Mouse (Mus musculus): ENCODE results near the gene Entr1. TPM values are rescaled to one million over a fixed set of nuclear protein-coding genes. Genes with fewer than 3 reads are reported as not detected.

The Entr1 gene
- polyA plus RNA-seq, 1 experiment = 388 TPM

DNA sequence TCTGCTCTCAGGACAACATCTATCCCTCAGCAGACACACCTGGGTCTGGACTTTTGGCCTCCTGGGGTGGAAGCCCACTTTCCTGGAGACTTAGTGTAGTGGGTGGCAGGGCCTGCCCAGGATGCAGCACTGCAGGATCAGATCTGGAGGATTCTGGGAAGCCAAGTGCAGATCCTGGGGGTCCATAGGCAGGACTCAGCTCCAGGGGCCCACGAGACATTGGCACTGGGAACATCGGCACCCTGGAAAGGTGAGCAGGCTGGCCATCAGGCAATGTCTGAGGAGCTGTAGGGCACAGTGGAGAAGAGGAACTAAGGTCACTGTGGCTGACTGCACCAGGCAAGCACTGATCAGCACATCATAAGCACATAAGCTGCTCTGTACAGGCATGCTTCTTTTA is 32.9 kb upstream of the Entr1 start:
- Histone ChIP-seq H3K4me3 (ENCODE audit: control insufficient read depth, low read depth, low read length) (no peak overlapping the region), H3K27me3 (ENCODE audit: control insufficient read depth, insufficient read depth, low read length) (no peaks in the 10 kb centered on the region), H3K4me1 (ENCODE audit: control insufficient read depth, insufficient read depth, low read length) (no peaks in the 10 kb centered on the region), H3K36me3 (ENCODE audit: control insufficient read depth, insufficient read depth, low read length) (peaks cover 11% of the 10 kb centered on the region), H3K27ac (ENCODE audit: control insufficient read depth, insufficient read depth, low read depth, low read length) (no peak overlapping the region)
- TF ChIP-seq POLR2A (IDR thresholded peaks at IDR 0.05; ENCODE audit: control insufficient read depth, low read depth, low read length) = no peak
- no peak for TF ChIP-seq CTCF (IDR thresholded peaks at IDR 0.05; ENCODE audit: control insufficient read depth, insufficient read depth, insufficient replicate concordance, low read depth, low read length)

DNA sequence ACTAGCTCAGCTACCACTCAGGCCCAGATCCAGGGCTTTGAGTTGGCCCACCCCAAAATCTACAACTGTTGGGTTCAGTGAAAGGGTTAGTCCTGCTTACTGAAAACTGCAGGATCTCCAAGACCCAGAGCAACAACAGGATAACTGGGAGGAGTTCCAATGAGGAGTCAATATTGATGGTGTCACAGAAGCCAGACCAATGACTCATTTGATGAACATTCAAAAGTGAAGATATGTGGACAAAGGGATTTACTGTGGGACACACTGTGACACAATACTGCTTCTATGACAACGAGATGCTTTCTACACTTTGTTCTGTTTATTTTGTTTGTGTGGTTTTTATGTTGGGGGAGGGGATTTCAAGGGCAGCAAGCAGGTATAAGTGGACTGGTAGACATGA is 29.0 kb upstream of the Entr1 start:
- H3K27me3 ChIP-seq (ENCODE audit: control insufficient read depth, insufficient read depth, low read length) = no peaks in the 10 kb centered on the region
- TF ChIP-seq CTCF (IDR thresholded peaks at IDR 0.05; ENCODE audit: control insufficient read depth, insufficient read depth, insufficient replicate concordance, low read depth, low read length) (no peak), POLR2A (IDR thresholded peaks at IDR 0.05; ENCODE audit: control insufficient read depth, low read depth, low read length) (no peak)
- no peak overlapping the region for H3K27ac ChIP-seq (ENCODE audit: control insufficient read depth, insufficient read depth, low read depth, low read length)
- no peak overlapping the region for H3K4me3 ChIP-seq (ENCODE audit: control insufficient read depth, low read depth, low read length)
- H3K36me3 ChIP-seq (ENCODE audit: control insufficient read depth, insufficient read depth, low read length) = peaks cover 9% of the 10 kb centered on the region
- H3K4me1 ChIP-seq (ENCODE audit: control insufficient read depth, insufficient read depth, low read length) = no peaks in the 10 kb centered on the region

DNA sequence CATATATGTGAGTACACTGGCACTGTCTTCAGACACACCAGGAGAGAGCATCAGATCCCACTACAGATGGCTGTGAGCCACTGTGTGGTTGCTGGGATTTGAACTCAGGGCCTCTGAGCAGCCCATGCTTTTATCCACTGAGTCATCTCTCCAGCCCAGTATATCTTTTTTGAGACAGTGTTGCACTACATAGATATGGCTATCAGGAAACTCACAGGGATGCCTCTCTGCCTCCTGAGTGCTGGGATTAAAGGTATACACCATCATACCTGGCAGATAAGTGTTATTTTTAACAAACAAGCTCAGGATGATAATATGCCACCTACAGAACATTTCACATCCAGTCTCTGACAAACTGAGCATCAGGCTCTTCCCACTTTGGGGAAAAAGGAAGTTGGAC is 27.9 kb upstream of the Entr1 start:
- H3K27me3 ChIP-seq (ENCODE audit: control insufficient read depth, insufficient read depth, low read length) = no peaks in the 10 kb centered on the region
- peaks cover 8% of the 10 kb centered on the region for H3K36me3 ChIP-seq (ENCODE audit: control insufficient read depth, insufficient read depth, low read length)
- H3K4me3 ChIP-seq (ENCODE audit: control insufficient read depth, low read depth, low read length) = no peak overlapping the region
- no peak overlapping the region for H3K27ac ChIP-seq (ENCODE audit: control insufficient read depth, insufficient read depth, low read depth, low read length)
- no peak for TF ChIP-seq CTCF (IDR thresholded peaks at IDR 0.05; ENCODE audit: control insufficient read depth, insufficient read depth, insufficient replicate concordance, low read depth, low read length)
- no peak for TF ChIP-seq POLR2A (IDR thresholded peaks at IDR 0.05; ENCODE audit: control insufficient read depth, low read depth, low read length)
- H3K4me1 ChIP-seq (ENCODE audit: control insufficient read depth, insufficient read depth, low read length) = no peaks in the 10 kb centered on the region

DNA sequence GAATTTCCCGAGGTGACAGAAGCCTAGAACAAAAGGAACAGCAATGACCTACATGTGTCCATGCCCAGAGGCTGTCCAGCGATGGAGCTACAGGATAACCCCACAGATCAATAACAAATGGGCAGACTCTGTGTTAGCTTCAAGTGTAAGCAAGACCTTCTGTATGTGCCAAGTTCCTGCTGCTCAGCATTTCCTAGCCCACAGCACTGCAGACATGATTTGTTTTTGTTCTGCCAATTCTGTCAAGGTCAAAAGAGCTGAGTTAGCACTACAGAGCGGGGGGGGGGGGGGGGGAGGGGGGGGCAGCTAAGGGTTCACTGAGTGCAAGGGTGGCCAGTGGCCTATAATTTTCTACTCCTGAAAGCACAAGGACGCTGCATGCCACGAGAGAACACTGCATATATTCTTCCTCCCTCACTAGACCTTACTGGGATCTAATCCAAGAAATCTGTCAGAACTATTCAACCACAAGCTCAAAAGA is 21.9 kb upstream of the Entr1 start:
- Histone ChIP-seq H3K4me3 (ENCODE audit: control insufficient read depth, low read depth, low read length) (no peak overlapping the region), H3K27ac (ENCODE audit: control insufficient read depth, insufficient read depth, low read depth, low read length) (no peak overlapping the region; the same call in 1 of the 2 replicates), H3K4me1 (ENCODE audit: control insufficient read depth, insufficient read depth, low read length) (peaks cover 12% of the 10 kb centered on the region), H3K27me3 (ENCODE audit: control insufficient read depth, insufficient read depth, low read length) (no peaks in the 10 kb centered on the region), H3K36me3 (ENCODE audit: control insufficient read depth, insufficient read depth, low read length) (peaks cover 2% of the 10 kb centered on the region)
- no peak for TF ChIP-seq POLR2A (IDR thresholded peaks at IDR 0.05; ENCODE audit: control insufficient read depth, low read depth, low read length)
- no peak for TF ChIP-seq CTCF (IDR thresholded peaks at IDR 0.05; ENCODE audit: control insufficient read depth, insufficient read depth, insufficient replicate concordance, low read depth, low read length)

DNA sequence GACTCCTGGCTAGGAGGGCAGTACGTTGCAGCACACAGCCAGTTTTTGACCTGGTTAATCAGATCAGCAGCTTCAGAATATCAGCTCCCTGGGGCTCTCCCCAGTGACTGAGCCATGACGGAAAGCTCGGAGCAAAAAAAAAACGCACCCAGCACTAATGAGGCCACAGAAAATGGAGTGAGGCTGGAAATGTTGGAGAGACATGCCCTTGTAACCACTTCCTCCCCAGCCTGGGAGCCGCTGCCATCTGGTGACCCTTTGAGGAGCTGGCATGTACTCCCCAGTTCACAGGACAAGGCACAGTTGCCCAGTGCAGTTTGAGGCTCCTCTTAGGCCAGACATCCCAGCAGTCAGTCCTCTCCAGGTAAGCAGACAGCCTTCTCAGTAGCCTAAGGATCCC is 21.0 kb upstream of the Entr1 start:
- no peak for TF ChIP-seq CTCF (IDR thresholded peaks at IDR 0.05; ENCODE audit: control insufficient read depth, insufficient read depth, insufficient replicate concordance, low read depth, low read length)
- TF ChIP-seq POLR2A (IDR thresholded peaks at IDR 0.05; ENCODE audit: control insufficient read depth, low read depth, low read length) = no peak
- H3K27ac ChIP-seq (ENCODE audit: control insufficient read depth, insufficient read depth, low read depth, low read length) = no peak overlapping the region
- no peak overlapping the region for H3K4me3 ChIP-seq (ENCODE audit: control insufficient read depth, low read depth, low read length)
- H3K4me1 ChIP-seq (ENCODE audit: control insufficient read depth, insufficient read depth, low read length) = peaks cover 12% of the 10 kb centered on the region
- H3K27me3 ChIP-seq (ENCODE audit: control insufficient read depth, insufficient read depth, low read length) = no peaks in the 10 kb centered on the region
- peaks cover under 1% of the 10 kb centered on the region; the same call in 1 of the 2 replicates for H3K36me3 ChIP-seq (ENCODE audit: control insufficient read depth, insufficient read depth, low read length)

DNA sequence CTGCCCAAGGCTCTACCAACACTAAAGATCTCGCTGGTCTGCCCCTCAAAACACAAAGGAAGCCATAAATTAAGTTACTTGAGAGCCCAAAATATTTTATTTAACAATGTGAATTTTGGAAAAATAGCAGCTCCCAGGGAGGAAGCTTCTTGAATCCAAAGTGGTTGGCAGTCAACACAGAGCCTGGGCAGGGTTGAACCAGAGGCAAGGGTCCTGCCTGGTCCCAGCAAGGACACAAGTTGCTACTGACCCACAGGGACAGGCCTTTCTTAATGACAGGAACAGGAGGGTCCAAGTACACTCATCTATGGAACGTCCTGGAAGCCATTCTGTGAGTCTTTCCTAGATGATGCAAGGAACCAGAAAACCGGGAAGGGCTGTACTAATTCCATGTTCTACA is 20.2 kb upstream of the Entr1 start:
- Histone ChIP-seq H3K4me1 (ENCODE audit: control insufficient read depth, insufficient read depth, low read length) (peaks cover 12% of the 10 kb centered on the region), H3K4me3 (ENCODE audit: control insufficient read depth, low read depth, low read length) (peak overlapping the region; percentile 64), H3K36me3 (ENCODE audit: control insufficient read depth, insufficient read depth, low read length) (no peaks in the 10 kb centered on the region), H3K27ac (ENCODE audit: control insufficient read depth, insufficient read depth, low read depth, low read length) (no peak overlapping the region), H3K27me3 (ENCODE audit: control insufficient read depth, insufficient read depth, low read length) (no peaks in the 10 kb centered on the region)
- TF ChIP-seq POLR2A (IDR thresholded peaks at IDR 0.05; ENCODE audit: control insufficient read depth, low read depth, low read length) (no peak), CTCF (IDR thresholded peaks at IDR 0.05; ENCODE audit: control insufficient read depth, insufficient read depth, insufficient replicate concordance, low read depth, low read length) (no peak)

GRCm38 (mm10) chr2:26408515-26409356 is 19.6 kb upstream of the Entr1 start, which contains the start of gene Inpp5e:
Gene Inpp5e, minus strand, starts transcription at chr2:26409203.
- TF ChIP-seq POLR2A (IDR thresholded peaks at IDR 0.05; ENCODE audit: control insufficient read depth, low read depth, low read length) = peak; percentile 53
- peak; percentile 95 for TF ChIP-seq CTCF (IDR thresholded peaks at IDR 0.05; ENCODE audit: control insufficient read depth, insufficient read depth, insufficient replicate concordance, low read depth, low read length)

More at GRCm38 (mm10) chr2:26408515-26409356, 19.6 kb upstream of the Entr1 start, which contains the start of gene Inpp5e:
- Histone ChIP-seq H3K36me3 (ENCODE audit: control insufficient read depth, insufficient read depth, low read length) (no peaks in the 10 kb centered on the region), H3K27ac (ENCODE audit: control insufficient read depth, insufficient read depth, low read depth, low read length) (peak within 1 kb of the TSS; percentile 2), H3K4me1 (ENCODE audit: control insufficient read depth, insufficient read depth, low read length) (peaks cover 12% of the 10 kb centered on the region), H3K4me3 (ENCODE audit: control insufficient read depth, low read depth, low read length) (peak within 1 kb of the TSS; percentile 64), H3K27me3 (ENCODE audit: control insufficient read depth, insufficient read depth, low read length) (no peaks in the 10 kb centered on the region)
